Mouse (Mus musculus): ENCODE measurements around the gene Sdccag8. TPM values are rescaled to one million over a fixed set of nuclear protein-coding genes. Genes with fewer than 3 reads are reported as not detected.
A peak's percentile ranks its signal among the peaks of the same experiment; 100 is the strongest.

Sdccag8 gene
- polyA plus RNA-seq, 1 experiment from 2014 or later = 8.6 TPM

DNA sequence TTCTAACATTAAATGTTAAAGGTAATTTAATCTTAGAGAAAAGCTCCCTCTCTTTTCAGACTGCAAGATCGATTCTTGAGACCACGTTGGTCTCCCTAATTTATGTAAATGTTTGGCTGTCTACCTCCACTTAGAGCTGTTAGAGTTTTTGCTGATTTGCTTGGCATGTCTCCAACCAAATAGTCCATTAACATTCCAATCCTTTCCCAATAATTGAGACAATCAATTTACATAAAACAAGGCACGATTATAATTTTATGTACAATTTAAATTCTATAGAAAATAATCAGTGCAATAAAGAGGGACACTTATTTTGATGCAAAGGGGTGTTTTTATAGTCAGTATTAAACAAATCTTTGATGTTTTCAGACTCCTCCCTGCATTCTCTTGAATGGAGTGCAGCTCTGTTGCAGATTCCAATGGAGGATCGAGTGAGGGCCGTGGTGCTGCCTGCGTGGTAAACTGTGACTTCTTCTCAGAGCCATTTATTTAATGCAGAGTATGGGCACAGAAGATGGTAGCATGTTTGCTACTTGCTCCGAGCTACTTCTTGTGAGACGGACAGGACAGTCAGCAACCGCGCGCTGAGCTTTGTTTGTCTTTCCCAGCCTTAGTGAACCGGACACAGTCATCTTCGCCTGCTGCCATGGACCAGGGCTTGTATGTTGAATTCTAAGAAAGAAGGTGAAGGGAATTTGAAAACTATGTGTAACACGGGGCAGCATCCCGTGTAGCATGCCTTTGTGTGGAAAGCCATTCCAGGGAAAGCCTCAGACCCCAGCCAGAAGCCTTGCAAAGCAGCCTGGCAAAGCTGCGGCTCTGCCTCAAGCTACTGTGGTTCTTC is 156.4 kb downstream of the Sdccag8 start:
- Histone ChIP-seq H3K4me2 (no peak overlapping the region), H3K27ac (no peak overlapping the region)
- no peak for ATAC-seq (replicated peaks; ENCODE audit: insufficient number of reproducible peaks, insufficient read depth, low FRiP score, low read depth)

DNA sequence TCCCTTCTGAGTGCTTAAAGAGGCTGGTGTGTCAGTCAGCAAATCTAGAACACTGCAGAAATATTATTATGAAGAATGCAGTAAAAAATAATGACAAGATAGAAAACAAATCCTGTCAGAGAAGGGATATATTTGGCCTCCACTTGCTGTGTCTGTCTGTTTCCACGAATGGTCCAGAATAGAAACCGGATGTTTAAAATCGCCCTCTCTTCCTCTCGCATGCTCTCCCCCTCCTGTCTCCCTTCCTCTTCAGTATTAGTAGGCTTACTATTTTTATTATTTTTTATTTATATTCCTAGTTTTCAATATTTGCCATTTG is 157.0 kb downstream of the Sdccag8 start:
- no peak for ATAC-seq (replicated peaks; ENCODE audit: insufficient number of reproducible peaks, insufficient read depth, low FRiP score, low read depth)
- Histone ChIP-seq H3K27ac (no peak overlapping the region), H3K4me2 (no peak overlapping the region), H3K36me3 (no peaks in the 10 kb centered on the region), H3K9me3 (replicated peaks) (no peaks in the 10 kb centered on the region), H3K4me3 (no peak overlapping the region), H3K27me3 (no peaks in the 10 kb centered on the region), H3K9ac (no peak overlapping the region), H3K4me1 (replicated peaks) (no peaks in the 10 kb centered on the region)
- WGBS = 69% methylated on average over 4 of the region's 4 CpGs

More for the DNA sequence above, 156.4 kb downstream of the Sdccag8 start:
- H3K36me3 ChIP-seq = no peaks in the 10 kb centered on the region
- no peaks in the 10 kb centered on the region for H3K4me1 ChIP-seq (replicated peaks)
- 75% methylated on average over 16 of the region's 16 CpGs for WGBS
- H3K27me3 ChIP-seq = no peaks in the 10 kb centered on the region
- H3K9ac ChIP-seq = no peak overlapping the region
- H3K4me3 ChIP-seq = no peak overlapping the region
- H3K9me3 ChIP-seq (replicated peaks) = no peaks in the 10 kb centered on the region

DNA sequence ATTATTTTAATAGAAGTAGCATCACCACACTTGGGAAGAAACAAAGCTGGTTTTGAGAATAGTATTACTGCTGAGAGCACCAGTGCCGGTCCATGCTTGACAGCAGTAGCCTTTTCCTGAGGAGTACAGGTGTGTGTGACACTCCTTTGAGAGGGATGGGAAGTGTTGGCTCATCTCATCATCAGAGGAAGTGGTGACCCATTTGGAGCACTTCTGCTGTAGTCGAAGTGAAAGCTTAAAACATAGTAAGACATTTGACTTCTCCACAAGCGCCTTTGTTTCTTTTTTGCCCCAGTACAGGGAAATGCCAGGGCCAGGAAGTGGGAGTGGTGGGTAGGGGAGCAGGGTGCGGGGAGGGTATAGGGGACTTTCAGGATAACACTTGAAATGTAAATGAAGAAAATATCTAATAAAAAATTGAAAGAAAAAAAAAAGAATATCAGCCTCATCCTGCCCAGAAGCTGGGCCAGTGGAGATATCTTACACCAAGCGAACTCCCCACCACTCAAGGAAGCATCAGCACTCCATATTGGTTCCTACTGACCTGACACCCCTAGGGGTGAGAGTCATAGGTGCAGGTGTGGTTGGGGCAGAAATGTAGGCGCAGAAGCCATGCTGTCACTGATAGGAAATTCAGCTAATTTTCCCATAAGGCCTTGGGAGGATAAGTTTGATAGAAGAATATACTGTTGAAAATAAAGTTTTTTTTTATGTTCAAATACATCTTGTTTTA is 159.1 kb downstream of the Sdccag8 start:
- no peaks in the 10 kb centered on the region for H3K36me3 ChIP-seq
- H3K4me1 ChIP-seq (replicated peaks) = no peaks in the 10 kb centered on the region
- ATAC-seq (replicated peaks; ENCODE audit: insufficient number of reproducible peaks, insufficient read depth, low FRiP score, low read depth) = no peak
- H3K27ac ChIP-seq = no peak overlapping the region
- no peaks in the 10 kb centered on the region for H3K9me3 ChIP-seq (replicated peaks)
- H3K4me2 ChIP-seq = no peak overlapping the region
- 80% methylated on average over 6 of the region's 6 CpGs for whole genome bisulfite sequencing
- H3K4me3 ChIP-seq = no peak overlapping the region
- no peaks in the 10 kb centered on the region for H3K27me3 ChIP-seq
- no peak overlapping the region for H3K9ac ChIP-seq

GRCm38 (mm10) chr1:176979235-176979634 is 164.8 kb downstream of the Sdccag8 start:
- no peak for ATAC-seq (replicated peaks; ENCODE audit: insufficient number of reproducible peaks, insufficient read depth, low FRiP score, low read depth)
- no peaks in the 10 kb centered on the region for H3K36me3 ChIP-seq
- no peaks in the 10 kb centered on the region for H3K27me3 ChIP-seq
- no peak overlapping the region for H3K4me3 ChIP-seq
- H3K27ac ChIP-seq = no peak overlapping the region
- H3K9ac ChIP-seq = no peak overlapping the region
- H3K4me2 ChIP-seq = no peak overlapping the region
- H3K9me3 ChIP-seq (replicated peaks) = no peaks in the 10 kb centered on the region
- peaks cover 9% of the 10 kb centered on the region for H3K4me1 ChIP-seq (replicated peaks)

DNA sequence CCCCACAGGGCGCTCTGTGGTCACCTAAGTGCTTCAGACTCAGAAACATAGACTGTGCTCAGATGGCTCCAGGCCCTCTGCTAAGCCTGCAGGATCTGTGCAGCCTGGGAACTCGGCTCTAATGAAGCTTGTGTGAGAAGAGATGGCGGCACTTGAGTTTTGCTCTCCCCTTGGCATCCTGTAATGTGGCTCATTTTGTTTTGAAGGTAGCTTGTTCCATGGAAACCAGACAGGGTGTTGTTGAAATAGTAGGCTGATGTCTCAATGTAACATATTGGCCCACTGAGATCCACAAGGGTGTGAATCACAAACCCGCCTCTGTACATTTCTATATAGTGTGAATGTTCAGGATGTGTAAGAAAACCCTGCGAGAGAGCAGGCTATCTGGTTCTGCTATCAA is 165.7 kb downstream of the Sdccag8 start:
- no peaks in the 10 kb centered on the region for H3K36me3 ChIP-seq
- no peak overlapping the region for H3K9ac ChIP-seq
- H3K4me1 ChIP-seq (replicated peaks) = peaks cover 9% of the 10 kb centered on the region
- 82% methylated on average over 5 of the region's 5 CpGs for WGBS
- ATAC-seq (replicated peaks; ENCODE audit: insufficient number of reproducible peaks, insufficient read depth, low FRiP score, low read depth) = no peak
- H3K9me3 ChIP-seq (replicated peaks) = no peaks in the 10 kb centered on the region
- no peak overlapping the region for H3K4me3 ChIP-seq
- no peak overlapping the region for H3K27ac ChIP-seq
- no peaks in the 10 kb centered on the region for H3K27me3 ChIP-seq
- H3K4me2 ChIP-seq = no peak overlapping the region

- Histone ChIP-seq H3K9me3 (replicated peaks) (no peaks in the 10 kb centered on the region), H3K27me3 (no peaks in the 10 kb centered on the region), H3K36me3 (no peaks in the 10 kb centered on the region), H3K4me1 (replicated peaks) (peaks cover 9% of the 10 kb centered on the region), H3K4me3 (no peak overlapping the region), H3K9ac (no peak overlapping the region), H3K4me2 (no peak overlapping the region), H3K27ac (no peak overlapping the region)
- ATAC-seq (replicated peaks; ENCODE audit: insufficient number of reproducible peaks, insufficient read depth, low FRiP score, low read depth) = no peak
- 88% methylated on average over 10 of the region's 10 CpGs for WGBS
Observed at GRCm38 (mm10) chr1:176980801-176981400, 166.4 kb downstream of the Sdccag8 start.

DNA sequence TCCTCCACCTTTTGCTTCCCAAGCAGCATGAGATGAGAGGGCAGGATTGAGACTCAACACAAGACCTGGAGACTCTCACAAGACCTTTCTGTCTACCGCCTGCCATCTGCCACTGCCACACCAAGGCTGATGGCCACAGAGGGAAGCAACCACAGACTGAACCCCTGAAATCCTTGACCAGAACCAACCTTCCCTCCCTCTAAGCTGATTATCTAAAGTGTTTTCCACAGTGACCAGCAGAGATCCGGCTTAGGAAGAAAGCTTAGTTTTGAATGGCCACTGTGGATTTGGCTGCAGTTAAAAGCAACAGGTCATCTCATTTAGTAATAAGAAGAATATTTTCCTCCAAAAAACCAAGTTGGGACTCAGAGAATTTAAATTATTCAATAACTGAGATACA is 167.1 kb downstream of the Sdccag8 start:
- no peak for ATAC-seq (replicated peaks; ENCODE audit: insufficient number of reproducible peaks, insufficient read depth, low FRiP score, low read depth)
- no peaks in the 10 kb centered on the region for H3K36me3 ChIP-seq

DNA sequence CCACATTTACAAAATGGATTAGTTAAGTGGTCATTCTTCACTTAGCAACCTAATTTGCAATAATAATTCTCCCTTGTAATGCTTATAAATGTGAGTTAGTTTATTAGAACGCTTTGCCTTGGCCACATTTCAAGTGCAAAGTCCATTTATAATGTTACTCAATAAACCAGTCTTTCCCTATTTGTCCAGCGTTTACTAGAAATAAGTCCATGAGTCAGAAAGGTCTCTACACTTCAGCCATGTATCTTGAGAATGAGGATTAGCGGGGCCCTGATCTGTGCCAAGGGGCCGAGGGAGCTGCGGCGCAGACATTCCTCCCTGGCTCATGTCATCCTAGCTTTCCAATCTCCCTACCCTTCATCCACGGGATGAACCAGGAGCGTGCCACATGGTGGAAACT is 168.2 kb downstream of the Sdccag8 start:
- Histone ChIP-seq H3K27ac (no peak overlapping the region), H3K9ac (no peak overlapping the region), H3K27me3 (no peaks in the 10 kb centered on the region), H3K4me3 (no peak overlapping the region), H3K4me2 (no peak overlapping the region), H3K9me3 (replicated peaks) (no peaks in the 10 kb centered on the region), H3K36me3 (no peaks in the 10 kb centered on the region), H3K4me1 (replicated peaks) (peaks cover 27% of the 10 kb centered on the region)
- 41% methylated on average over 8 of the region's 8 CpGs for WGBS
- no peak for ATAC-seq (replicated peaks; ENCODE audit: insufficient number of reproducible peaks, insufficient read depth, low FRiP score, low read depth)

More for the DNA sequence above, 167.1 kb downstream of the Sdccag8 start:
- H3K9ac ChIP-seq = no peak overlapping the region
- H3K9me3 ChIP-seq (replicated peaks) = no peaks in the 10 kb centered on the region
- H3K4me2 ChIP-seq = no peak overlapping the region
- no peaks in the 10 kb centered on the region for H3K27me3 ChIP-seq
- WGBS = 89% methylated on average over 2 of the region's 2 CpGs
- H3K27ac ChIP-seq = no peak overlapping the region
- no peak overlapping the region for H3K4me3 ChIP-seq
- peaks cover 15% of the 10 kb centered on the region for H3K4me1 ChIP-seq (replicated peaks)

GRCm38 (mm10) chr1:176985691-176986090 is 171.2 kb downstream of the Sdccag8 start:
- Histone ChIP-seq H3K4me1 (replicated peaks) (peaks cover 31% of the 10 kb centered on the region), H3K36me3 (no peaks in the 10 kb centered on the region), H3K27ac (no peak overlapping the region), H3K27me3 (no peaks in the 10 kb centered on the region), H3K4me2 (no peak overlapping the region), H3K9me3 (replicated peaks) (no peaks in the 10 kb centered on the region), H3K4me3 (no peak overlapping the region), H3K9ac (no peak overlapping the region)
- no peak for ATAC-seq (replicated peaks; ENCODE audit: insufficient number of reproducible peaks, insufficient read depth, low FRiP score, low read depth)
- WGBS = 81% methylated on average over 6 of the region's 6 CpGs

GRCm38 (mm10) chr1:176986275-176986674 is 171.8 kb downstream of the Sdccag8 start:
- H3K36me3 ChIP-seq = no peaks in the 10 kb centered on the region
- no peak overlapping the region for H3K4me2 ChIP-seq
- H3K27ac ChIP-seq = no peak overlapping the region
- ATAC-seq (replicated peaks; ENCODE audit: insufficient number of reproducible peaks, insufficient read depth, low FRiP score, low read depth) = no peak
- H3K9ac ChIP-seq = no peak overlapping the region
- 62% methylated on average over 6 of the region's 6 CpGs for WGBS
- H3K4me1 ChIP-seq (replicated peaks) = peaks cover 31% of the 10 kb centered on the region
- no peaks in the 10 kb centered on the region for H3K9me3 ChIP-seq (replicated peaks)
- H3K27me3 ChIP-seq = no peaks in the 10 kb centered on the region
- H3K4me3 ChIP-seq = no peak overlapping the region

- H3K4me1 ChIP-seq (replicated peaks) = peaks cover 31% of the 10 kb centered on the region
- WGBS = 21% methylated on average over 6 of the region's 6 CpGs
- H3K9ac ChIP-seq = no peak overlapping the region
- peak overlapping the region; percentile 6; the same call in 1 of the 2 replicates for H3K4me2 ChIP-seq
- no peaks in the 10 kb centered on the region for H3K36me3 ChIP-seq
- H3K9me3 ChIP-seq (replicated peaks) = no peaks in the 10 kb centered on the region
- H3K4me3 ChIP-seq = no peak overlapping the region
- peak overlapping the region; percentile 60 for H3K27ac ChIP-seq
- no peaks in the 10 kb centered on the region for H3K27me3 ChIP-seq
- ATAC-seq (replicated peaks; ENCODE audit: insufficient number of reproducible peaks, insufficient read depth, low FRiP score, low read depth) = peak; percentile 79
Observed at GRCm38 (mm10) chr1:176986990-176987740, 172.7 kb downstream of the Sdccag8 start.

All from heart, embryonic 15.5 days (tissue).